Mouse (Mus musculus): ENCODE results near the gene Bik.

DNA sequence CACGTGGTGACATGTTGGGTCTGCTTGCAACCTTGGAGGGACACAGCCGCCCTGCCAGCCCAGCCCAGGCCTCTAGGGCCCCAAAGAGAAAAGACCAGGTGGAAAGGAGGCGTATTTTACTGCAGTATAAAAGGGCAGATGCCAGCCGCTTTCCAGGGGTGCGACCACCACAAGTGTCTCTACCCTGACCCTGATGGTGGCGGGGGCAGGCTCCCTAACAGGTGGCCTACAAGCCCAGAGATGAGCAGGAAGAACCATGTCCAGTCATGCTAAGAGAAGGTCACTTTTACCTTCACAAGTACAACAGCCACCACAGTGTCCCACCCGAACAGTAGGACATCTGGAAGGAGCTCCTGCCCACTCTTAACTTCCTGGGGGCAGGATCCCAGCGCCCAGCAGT lies 48.9 kb downstream of the Bik start:
- TF ChIP-seq CTCF (IDR thresholded peaks at IDR 0.05; ENCODE audit: low read depth) (no peak), EP300 (IDR thresholded peaks at IDR 0.05; ENCODE audit: low read depth) (no peak)

All from liver, postnatal 0 days (tissue).